Mouse (Mus musculus) cerebellum, postnatal 14 days (tissue): Measurements from ENCODE around the gene Trdn.

Source experiments
- DNase-seq, 2 experiments: peaks; one replicate each; pipeline ENCODE4 v3.0.0; 2021; ENCODE audit warnings: mixed read lengths in 2 of 2

The Trdn gene

DNA sequence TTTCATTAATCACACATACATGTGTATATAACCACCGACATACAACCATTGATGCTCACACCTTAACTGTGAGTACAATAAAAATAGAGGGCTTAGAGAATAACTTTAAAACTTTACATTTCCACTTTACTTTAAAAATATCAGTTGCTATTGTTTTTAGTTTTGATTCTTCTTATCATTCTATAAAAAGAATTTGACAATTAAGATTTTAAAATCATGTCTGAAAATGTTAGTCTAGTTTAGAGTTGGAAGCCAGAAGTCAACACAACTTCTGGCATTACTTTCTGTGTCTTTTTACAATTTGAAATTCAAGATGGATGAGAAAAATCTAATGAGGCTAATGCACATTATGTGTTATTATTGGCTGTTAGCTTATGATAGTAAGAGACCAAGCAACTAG, at the start of gene Trdn:
Gene Trdn (plus strand): TSS at position 301 of the 400 bp plus-strand sequence.
- DNase-seq = no peak

- DNase-seq = peak in 1 of 2 experiments; percentile 1
Measured at GRCm38 (mm10) chr10:33060771-33061170, 19.6 kb upstream of the Trdn start.

DNA sequence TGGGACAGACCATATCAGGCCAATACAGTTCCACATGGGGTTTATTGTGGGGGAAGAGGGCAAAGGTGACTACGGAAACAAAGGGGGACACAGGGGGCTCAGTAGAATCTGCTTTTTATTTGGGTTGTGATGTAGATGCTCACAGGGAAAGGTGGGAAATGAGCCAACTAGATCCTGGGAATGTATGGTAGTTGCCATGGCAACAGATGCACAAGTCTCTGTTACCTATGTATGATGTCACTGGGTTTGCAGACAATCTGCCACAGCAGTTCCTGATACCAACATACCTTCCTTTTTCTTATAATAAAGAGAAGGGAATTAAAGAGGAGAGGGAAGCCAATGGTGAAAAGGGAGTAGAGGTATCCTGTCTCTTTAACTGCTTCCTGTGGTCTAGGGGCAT, 14.8 kb upstream of the Trdn start:
- DNase-seq = no peak

DNA sequence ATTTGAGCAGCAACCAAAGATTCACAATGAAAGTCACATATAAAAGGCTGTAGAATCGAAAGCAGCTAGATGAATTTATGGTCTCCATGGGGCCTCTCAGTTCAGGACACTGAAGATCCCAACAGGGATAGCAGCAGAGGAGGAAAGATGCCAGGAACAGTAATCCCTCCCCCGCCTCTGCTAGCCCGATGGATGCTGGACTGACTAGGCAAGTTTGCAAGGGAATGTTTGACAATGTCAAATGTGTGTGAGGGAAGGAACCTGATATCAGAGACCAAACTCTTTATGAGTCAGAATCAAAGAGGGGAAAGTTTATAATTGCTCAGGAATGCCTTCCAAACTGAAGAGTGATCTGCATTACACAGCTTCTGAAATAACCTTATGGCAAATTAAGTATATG, 7.2 kb upstream of the Trdn start:
- DNase-seq = no peak

DNA sequence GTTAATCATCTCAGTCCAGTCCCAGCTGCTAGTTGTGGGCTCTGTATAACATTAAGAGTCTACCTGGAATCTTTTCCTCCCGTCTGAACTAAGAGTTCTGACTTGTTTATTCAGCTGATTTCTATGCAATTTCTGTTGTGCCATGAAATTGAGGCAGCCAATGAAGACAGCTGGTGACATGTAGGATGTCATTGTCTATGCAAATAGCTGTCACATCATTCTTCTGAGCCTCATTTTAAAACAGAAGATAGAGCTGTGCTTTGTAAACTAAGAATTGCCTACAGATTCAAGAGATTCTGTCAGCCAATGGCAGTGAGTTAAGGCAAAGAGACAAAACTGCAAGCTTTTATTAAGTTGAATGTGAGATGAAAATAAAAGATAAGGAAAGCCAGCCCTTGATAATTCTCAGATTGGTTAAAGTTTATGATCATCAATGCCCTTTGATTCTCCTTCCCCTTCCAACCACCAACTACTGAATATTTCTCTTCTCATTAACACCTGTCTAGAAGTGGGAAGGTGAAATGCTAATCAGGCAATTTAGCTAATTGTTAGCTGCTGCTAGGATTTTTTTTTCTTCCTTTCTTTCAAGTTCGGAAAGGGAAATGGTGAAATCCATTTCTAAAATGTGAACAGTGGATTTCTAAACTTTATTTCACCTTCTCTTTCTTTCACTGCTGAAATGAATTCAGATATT, 1.9 kb downstream of the Trdn start:
- DNase-seq = no peak

DNA sequence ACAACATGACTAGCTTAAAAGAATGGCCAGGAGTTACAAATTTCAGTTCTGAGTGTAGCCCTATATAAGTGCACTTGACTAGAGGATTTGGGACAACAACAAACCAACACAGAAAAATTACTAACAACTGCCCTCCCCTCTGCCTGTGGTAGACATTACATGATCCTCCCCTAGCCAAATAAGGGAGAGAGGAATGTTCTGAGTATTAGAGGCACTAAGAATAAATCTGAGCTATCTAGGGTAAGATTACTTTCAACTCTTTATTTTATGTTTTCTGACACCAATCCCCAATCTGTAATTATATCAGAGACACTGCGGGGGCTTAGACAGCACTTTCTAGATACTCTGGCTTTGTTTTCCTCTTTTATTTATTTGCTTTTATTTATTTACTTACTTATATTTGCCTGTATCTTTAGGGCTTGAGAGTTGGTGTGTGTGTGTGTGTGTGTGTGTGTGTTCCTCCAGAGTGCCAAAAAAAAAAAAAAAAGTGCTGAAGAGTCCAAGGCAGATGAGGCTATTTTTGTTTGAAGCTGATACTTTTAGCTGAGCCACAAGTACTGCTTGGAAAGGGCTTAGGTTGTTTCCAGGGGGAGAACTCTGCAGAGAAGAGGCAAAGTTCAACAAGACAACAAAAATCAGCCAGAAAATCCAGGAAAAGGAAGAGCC, 2.7 kb downstream of the Trdn start:
- DNase-seq = no peak

DNA sequence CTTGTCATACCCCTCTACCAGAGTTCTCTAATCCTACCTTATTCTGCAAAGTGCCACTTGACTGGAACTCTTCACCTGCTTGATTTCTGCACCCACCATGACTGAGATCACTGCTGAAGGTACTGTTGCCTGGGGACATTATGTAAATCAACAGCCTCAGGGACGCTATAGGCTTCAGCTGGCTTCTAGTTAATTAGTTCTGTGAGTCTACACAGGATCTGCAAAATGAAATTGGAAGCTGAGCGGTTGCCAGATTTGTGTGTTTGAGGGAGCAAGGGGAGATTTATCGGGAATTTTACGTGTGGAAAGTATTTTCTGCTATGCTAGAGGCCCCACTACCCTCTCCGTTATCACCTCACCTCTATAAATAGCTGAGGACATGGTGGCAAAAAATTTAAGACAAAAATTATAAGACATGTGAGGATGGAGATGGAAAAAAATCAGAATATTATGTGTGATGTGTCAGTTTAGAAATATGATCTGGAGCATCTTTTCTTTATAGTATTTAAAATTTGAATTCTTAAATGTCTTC, 3.3 kb downstream of the Trdn start:
- DNase-seq = no peak

GRCm38 (mm10) chr10:33088403-33088802, 8.0 kb downstream of the Trdn start:
- DNase-seq = no peak

DNA sequence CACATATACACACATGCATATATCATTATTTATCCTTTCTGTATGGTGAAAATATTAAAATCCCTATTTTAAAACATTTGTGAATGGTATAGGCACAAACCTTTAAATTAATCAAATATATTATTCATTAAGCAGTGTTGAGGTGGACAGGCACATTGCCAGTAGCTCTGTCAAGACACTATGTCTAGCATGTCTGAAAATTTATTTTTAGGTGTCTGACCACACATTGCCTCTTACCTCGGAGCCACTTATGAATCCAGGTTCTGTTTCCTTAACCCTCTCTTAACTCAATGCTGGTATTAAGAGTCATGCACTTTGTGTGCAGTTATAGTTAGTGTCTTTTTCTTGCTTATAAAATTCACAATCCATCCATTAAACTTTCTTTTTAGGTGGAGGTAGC, 12.0 kb downstream of the Trdn start:
- DNase-seq = no peak

DNA sequence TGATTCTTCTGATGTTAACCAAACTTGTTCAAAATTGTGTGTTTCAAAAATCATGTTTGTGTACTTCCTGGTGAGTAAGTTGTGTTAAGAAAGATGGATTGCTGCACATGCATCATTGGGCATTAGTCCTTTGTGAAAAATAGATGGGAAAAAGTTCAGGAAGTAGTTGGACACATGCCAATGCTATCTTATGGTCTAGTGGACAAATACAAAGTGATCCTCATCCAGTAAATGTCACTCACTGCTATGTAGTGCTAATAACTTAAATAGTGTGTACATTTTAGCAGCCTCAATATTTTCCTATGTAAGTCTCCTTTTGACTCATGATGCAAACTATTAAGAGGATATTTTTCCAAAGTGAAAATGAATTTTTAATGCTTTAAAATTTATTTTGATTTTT, 27.6 kb downstream of the Trdn start:
- DNase-seq = no peak

GRCm38 (mm10) chr10:33123028-33123427, 42.7 kb downstream of the Trdn start:
- DNase-seq = no peak

GRCm38 (mm10) chr10:33144911-33145310, 64.6 kb downstream of the Trdn start:
- no peak for DNase-seq

- DNase-seq = peak in 1 of 2 experiments; percentile 1
Measured at GRCm38 (mm10) chr10:33179731-33180631, 99.6 kb downstream of the Trdn start.

- DNase-seq = no peak
Measured at GRCm38 (mm10) chr10:33189031-33189430, 108.7 kb downstream of the Trdn start.

GRCm38 (mm10) chr10:33195919-33196318, 115.6 kb downstream of the Trdn start:
- DNase-seq = no peak

DNA sequence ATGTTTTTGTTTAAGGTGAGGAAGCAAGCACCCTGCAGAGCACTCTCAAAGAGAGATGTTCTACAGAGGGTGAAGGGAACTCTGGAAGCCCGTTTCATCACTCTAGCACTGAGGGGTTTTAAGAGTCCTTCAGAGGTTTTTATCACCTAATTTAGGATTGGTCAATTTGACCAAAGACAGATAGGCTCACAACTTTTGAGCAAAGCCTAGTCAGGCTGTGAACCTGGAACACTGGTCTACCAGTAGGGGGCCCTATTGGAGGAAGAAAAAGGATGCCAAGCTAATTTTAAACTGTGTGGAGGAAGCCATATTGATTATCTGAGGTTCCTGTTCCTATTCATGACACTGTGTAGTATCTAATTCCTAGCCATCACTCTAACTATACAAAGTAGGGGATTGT, 117.9 kb downstream of the Trdn start:
- no peak for DNase-seq

- DNase-seq = no peak
Measured at GRCm38 (mm10) chr10:33210411-33210810, 130.1 kb downstream of the Trdn start.

GRCm38 (mm10) chr10:33253911-33254310, 173.6 kb downstream of the Trdn start:
- no peak for DNase-seq

- DNase-seq = no peak
Measured at GRCm38 (mm10) chr10:33256202-33256601, 175.8 kb downstream of the Trdn start.

DNA sequence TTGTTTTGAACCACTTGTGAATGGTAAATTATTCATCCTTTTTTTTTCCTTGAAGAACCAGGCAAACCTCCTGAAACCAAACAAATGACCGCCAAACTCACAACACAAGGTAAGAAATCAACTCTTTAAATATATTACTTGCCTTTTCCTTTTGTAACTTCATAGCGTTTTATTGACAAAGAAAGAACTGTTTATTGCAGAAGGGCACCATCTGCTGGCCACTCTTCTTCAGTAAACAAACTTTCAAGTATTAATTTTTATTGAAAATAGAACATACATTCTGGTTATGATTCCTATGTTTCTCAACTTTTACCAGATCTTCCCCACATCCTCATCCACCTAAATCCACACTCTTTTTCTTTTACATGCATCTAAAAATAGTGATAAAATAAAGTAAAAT, 224.6 kb downstream of the Trdn start:
- peak; percentile 43 to 48 for DNase-seq

DNA sequence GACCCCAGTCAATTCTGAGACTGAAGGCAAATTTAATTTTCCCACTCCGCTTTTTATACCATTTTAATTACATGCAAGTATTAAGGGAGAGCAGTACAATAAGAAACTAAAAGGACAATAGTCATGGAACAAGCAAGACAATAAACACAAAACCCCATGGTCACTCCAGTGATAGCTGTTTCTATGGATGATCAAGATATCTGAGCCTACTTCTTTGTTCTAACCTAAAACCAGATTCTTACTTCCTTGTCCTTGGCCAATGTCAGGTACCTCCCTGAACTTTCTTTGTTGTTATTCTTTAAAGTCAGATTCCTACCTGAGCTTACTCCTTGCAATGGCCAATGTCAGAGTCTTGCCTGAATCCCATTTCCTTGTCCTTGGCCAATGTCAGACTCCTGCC, 272.7 kb downstream of the Trdn start:
- no peak for DNase-seq

DNA sequence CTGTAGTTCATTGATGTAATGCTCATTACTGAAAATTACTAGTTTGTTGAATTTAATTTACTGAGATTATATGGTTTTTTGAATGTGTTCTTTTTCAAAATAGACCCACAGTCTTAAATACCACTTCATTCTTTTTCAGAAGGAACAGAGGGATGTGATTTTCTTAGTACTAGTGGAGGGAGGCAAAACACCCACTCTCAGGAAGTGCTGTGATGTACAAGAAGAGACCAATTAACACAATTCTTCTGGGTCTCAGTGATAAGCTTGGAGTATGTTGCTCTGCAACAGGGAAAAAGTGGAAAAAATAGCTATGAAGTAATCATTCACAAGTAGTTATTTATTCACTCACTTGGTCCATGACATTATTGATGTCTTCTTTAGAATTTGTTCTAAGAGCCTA, 286.2 kb downstream of the Trdn start:
- no peak for DNase-seq

- no peak for DNase-seq
Measured at GRCm38 (mm10) chr10:33370534-33370933, 290.2 kb downstream of the Trdn start.
